Mouse (Mus musculus): ENCODE results near the gene Fbxw8. TPM values are rescaled to one million over a fixed set of nuclear protein-coding genes. Genes with fewer than 3 reads are reported as not detected.
A peak's percentile ranks its signal among the peaks of the same experiment; 100 is the strongest.

Gene Fbxw8
- total and polyA plus RNA-seq, 2 experiments from 2014 or later, result 14.4 to 43.0 TPM

GRCm38 (mm10) chr5:118031508-118031907 is 123.8 kb downstream of the Fbxw8 start:
- no peak overlapping the region for H3K4me2 ChIP-seq (ENCODE audit: low read depth, low read length, poor library complexity, severe bottlenecking)
- peaks cover 18% of the 10 kb centered on the region; the same call in 1 of the 2 replicates for H3K4me1 ChIP-seq (ENCODE audit: insufficient read depth, low read length)
- TF ChIP-seq CTCF (IDR thresholded peaks at IDR 0.05), result no peak
- 47% methylated on average over 4 of the region's 4 CpGs for WGBS
- H3K9ac ChIP-seq (replicated peaks; ENCODE audit: low read length, poor library complexity, severe bottlenecking), result no peak overlapping the region
- H3K36me3 ChIP-seq (ENCODE audit: insufficient read depth, low read length), result no peaks in the 10 kb centered on the region
- no peak overlapping the region for H3K27ac ChIP-seq (ENCODE audit: low read depth, low read length)
- DNase-seq (ENCODE audit: low spot score) (peak; percentile 39), ATAC-seq (ENCODE audit: low FRiP score) (no peak)
- no peak overlapping the region for H3K4me3 ChIP-seq (ENCODE audit: low read depth, low read length)
- H3K9me3 ChIP-seq (ENCODE audit: low read length), result no peaks in the 10 kb centered on the region
- peaks cover 33% of the 10 kb centered on the region for H3K27me3 ChIP-seq (ENCODE audit: insufficient read depth, low read length)

DNA sequence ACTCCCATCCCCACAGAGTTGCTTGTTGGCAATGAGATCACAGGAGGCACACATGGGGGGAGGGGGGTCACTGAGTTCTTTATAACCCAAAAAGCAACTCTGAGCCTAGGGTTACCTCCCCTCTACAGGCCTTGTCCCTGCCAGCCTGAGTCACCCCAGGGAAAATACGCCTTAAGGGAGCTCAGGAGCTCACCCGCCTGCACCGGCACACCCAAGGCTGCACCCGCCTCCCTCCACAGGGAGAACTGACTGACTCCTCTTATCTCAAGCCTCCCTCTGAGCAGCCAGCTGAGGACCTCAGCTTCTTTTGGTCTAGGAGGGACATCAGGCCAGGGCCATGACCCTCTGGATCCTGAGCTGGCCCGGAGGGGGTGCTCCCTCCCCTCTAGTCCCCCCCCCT is 124.2 kb downstream of the Fbxw8 start:
- H3K4me2 ChIP-seq (ENCODE audit: low read depth, low read length, poor library complexity, severe bottlenecking), result no peak overlapping the region
- H3K27ac ChIP-seq (ENCODE audit: low read depth, low read length), result no peak overlapping the region
- no peak overlapping the region for H3K9ac ChIP-seq (replicated peaks; ENCODE audit: low read length, poor library complexity, severe bottlenecking)
- H3K27me3 ChIP-seq (ENCODE audit: insufficient read depth, low read length), result peaks cover 33% of the 10 kb centered on the region
- peaks cover 18% of the 10 kb centered on the region; the same call in 1 of the 2 replicates for H3K4me1 ChIP-seq (ENCODE audit: insufficient read depth, low read length)
- H3K9me3 ChIP-seq (ENCODE audit: low read length), result no peaks in the 10 kb centered on the region
- 63% methylated on average over 5 of the region's 5 CpGs for WGBS
- ATAC-seq (ENCODE audit: low FRiP score) (no peak), DNase-seq (ENCODE audit: low spot score) (no peak)
- no peak overlapping the region for H3K4me3 ChIP-seq (ENCODE audit: low read depth, low read length)
- TF ChIP-seq CTCF (IDR thresholded peaks at IDR 0.05), result no peak
- no peaks in the 10 kb centered on the region for H3K36me3 ChIP-seq (ENCODE audit: insufficient read depth, low read length)

DNA sequence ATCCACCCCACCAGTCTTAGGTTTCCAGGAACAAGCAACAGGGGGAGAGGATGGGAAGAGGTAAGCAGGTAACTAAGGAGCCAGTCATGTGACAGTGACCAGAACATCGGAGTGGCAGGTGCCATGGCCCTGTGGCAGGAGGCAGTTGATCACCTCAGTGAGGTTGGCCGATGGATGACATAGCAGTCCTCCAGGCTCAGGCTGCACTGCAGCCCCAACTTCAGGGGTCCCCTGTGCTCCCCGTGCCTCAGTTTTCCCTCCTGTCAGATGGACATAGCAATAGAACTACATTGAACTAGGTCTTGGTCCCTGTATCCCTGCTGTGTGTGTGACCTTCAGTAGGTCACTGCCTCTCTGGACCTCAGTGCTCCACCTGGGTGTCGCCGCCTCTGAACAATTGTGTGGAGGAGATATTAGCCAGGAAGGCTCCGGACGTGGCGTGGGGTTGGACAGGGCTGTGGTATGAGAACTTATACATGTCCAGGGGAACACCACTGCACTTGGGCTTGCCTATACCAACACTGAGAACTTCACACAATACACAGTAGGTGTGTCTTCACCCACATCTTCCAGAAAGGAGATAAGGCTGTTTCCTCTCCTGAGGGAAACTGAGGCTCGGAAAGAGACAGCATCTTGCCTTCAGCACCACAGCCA is 125.1 kb downstream of the Fbxw8 start:
- Histone ChIP-seq H3K4me1 (ENCODE audit: insufficient read depth, low read length) (peaks cover 18% of the 10 kb centered on the region; the same call in 1 of the 2 replicates), H3K4me3 (ENCODE audit: low read depth, low read length) (no peak overlapping the region), H3K27ac (ENCODE audit: low read depth, low read length) (no peak overlapping the region), H3K9ac (replicated peaks; ENCODE audit: low read length, poor library complexity, severe bottlenecking) (no peak overlapping the region), H3K27me3 (ENCODE audit: insufficient read depth, low read length) (peaks cover 33% of the 10 kb centered on the region), H3K36me3 (ENCODE audit: insufficient read depth, low read length) (no peaks in the 10 kb centered on the region), H3K4me2 (ENCODE audit: low read depth, low read length, poor library complexity, severe bottlenecking) (no peak overlapping the region), H3K9me3 (ENCODE audit: low read length) (no peaks in the 10 kb centered on the region)
- ATAC-seq (ENCODE audit: low FRiP score), result no peak
- no peak for TF ChIP-seq CTCF (IDR thresholded peaks at IDR 0.05)
- WGBS, result 89% methylated on average over 9 of the region's 9 CpGs
- DNase-seq (ENCODE audit: low spot score), result no peak

- no peak overlapping the region for H3K27ac ChIP-seq (ENCODE audit: low read depth, low read length)
- H3K9me3 ChIP-seq (ENCODE audit: low read length), result no peaks in the 10 kb centered on the region
- no peaks in the 10 kb centered on the region for H3K36me3 ChIP-seq (ENCODE audit: insufficient read depth, low read length)
- H3K4me2 ChIP-seq (ENCODE audit: low read depth, low read length, poor library complexity, severe bottlenecking), result peak overlapping the region; percentile 99
- H3K27me3 ChIP-seq (ENCODE audit: insufficient read depth, low read length), result peaks cover 33% of the 10 kb centered on the region
- peak overlapping the region; percentile 65 for H3K4me3 ChIP-seq (ENCODE audit: low read depth, low read length)
- H3K4me1 ChIP-seq (ENCODE audit: insufficient read depth, low read length), result peaks cover 18% of the 10 kb centered on the region; the same call in 1 of the 2 replicates
- WGBS, result 2% methylated on average over 10 of the region's 10 CpGs
- TF ChIP-seq CTCF (IDR thresholded peaks at IDR 0.05), result no peak
- ATAC-seq (ENCODE audit: low FRiP score) (no peak), DNase-seq (ENCODE audit: low spot score) (no peak)
- H3K9ac ChIP-seq (replicated peaks; ENCODE audit: low read length, poor library complexity, severe bottlenecking), result no peak overlapping the region
Observed at GRCm38 (mm10) chr5:118029420-118029819, 125.8 kb downstream of the Fbxw8 start.

DNA sequence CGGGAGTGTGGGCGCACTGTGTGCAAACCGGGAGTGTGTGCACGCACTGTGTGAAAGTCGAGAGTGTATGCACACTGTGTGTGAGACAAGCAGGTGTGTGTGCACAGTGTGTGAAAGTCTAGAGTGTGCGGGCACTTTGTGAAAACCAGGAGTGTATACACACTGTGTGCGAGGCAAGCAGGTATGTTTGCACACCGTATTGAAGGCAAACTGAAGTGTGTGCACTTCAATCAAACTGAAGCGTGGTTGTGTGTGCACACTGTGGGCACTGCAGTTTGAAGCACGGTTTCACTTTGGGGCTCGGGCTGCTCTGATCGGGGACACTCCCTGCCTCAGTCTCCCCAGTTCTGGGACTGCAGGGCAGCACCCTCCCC is 126.2 kb downstream of the Fbxw8 start:
- Histone ChIP-seq H3K9me3 (ENCODE audit: low read length) (no peaks in the 10 kb centered on the region), H3K27ac (ENCODE audit: low read depth, low read length) (no peak overlapping the region), H3K4me2 (ENCODE audit: low read depth, low read length, poor library complexity, severe bottlenecking) (peak overlapping the region; percentile 99), H3K4me1 (ENCODE audit: insufficient read depth, low read length) (peaks cover 18% of the 10 kb centered on the region; the same call in 1 of the 2 replicates), H3K36me3 (ENCODE audit: insufficient read depth, low read length) (no peaks in the 10 kb centered on the region), H3K9ac (replicated peaks; ENCODE audit: low read length, poor library complexity, severe bottlenecking) (no peak overlapping the region), H3K4me3 (ENCODE audit: low read depth, low read length) (peak overlapping the region; percentile 65), H3K27me3 (ENCODE audit: insufficient read depth, low read length) (peaks cover 33% of the 10 kb centered on the region)
- ATAC-seq (ENCODE audit: low FRiP score), result no peak
- no peak for TF ChIP-seq CTCF (IDR thresholded peaks at IDR 0.05)
- 4% methylated on average over 12 of the region's 12 CpGs for whole genome bisulfite sequencing
- no peak for DNase-seq (ENCODE audit: low spot score)

GRCm38 (mm10) chr5:118028191-118029034 is 126.9 kb downstream of the Fbxw8 start:
- ATAC-seq (ENCODE audit: low FRiP score), result no peak
- TF ChIP-seq CTCF (IDR thresholded peaks at IDR 0.05), result no peak
- H3K9ac ChIP-seq (replicated peaks; ENCODE audit: low read length, poor library complexity, severe bottlenecking), result peak overlapping the region; percentile 40
- H3K4me1 ChIP-seq (ENCODE audit: insufficient read depth, low read length), result peaks cover 18% of the 10 kb centered on the region; the same call in 1 of the 2 replicates
- WGBS, result 2% methylated on average over 66 of the region's 79 CpGs
- H3K27me3 ChIP-seq (ENCODE audit: insufficient read depth, low read length), result peaks cover 33% of the 10 kb centered on the region
- peak overlapping the region; percentile 65 for H3K4me3 ChIP-seq (ENCODE audit: low read depth, low read length)
- H3K27ac ChIP-seq (ENCODE audit: low read depth, low read length), result no peak overlapping the region
- no peak for DNase-seq (ENCODE audit: low spot score)
- H3K4me2 ChIP-seq (ENCODE audit: low read depth, low read length, poor library complexity, severe bottlenecking), result peak overlapping the region; percentile 99
- no peaks in the 10 kb centered on the region for H3K9me3 ChIP-seq (ENCODE audit: low read length)
- H3K36me3 ChIP-seq (ENCODE audit: insufficient read depth, low read length), result no peaks in the 10 kb centered on the region
